Mouse (Mus musculus): ENCODE results near the gene Acp7. TPM values are rescaled to one million over a fixed set of nuclear protein-coding genes. Genes with fewer than 3 reads are reported as not detected.

Acp7 gene
- total and polyA plus RNA-seq, 2 experiments from 2014 or later = 0.22 to 2.6 TPM

GRCm38 (mm10) chr7:28593206-28594111 lies 37.7 kb downstream of the Acp7 start:
- no peaks in the 10 kb centered on the region for H3K36me3 ChIP-seq (ENCODE audit: insufficient read depth, low read length)
- no peaks in the 10 kb centered on the region for H3K9me3 ChIP-seq (ENCODE audit: low read length)
- no peak for TF ChIP-seq CTCF (IDR thresholded peaks at IDR 0.05)
- H3K4me3 ChIP-seq (ENCODE audit: low read depth, low read length) = no peak overlapping the region
- peaks cover 11% of the 10 kb centered on the region for H3K4me1 ChIP-seq (ENCODE audit: insufficient read depth, low read length)
- no peak for DNase-seq (ENCODE audit: low spot score)
- WGBS = 64% methylated on average over 14 of the region's 14 CpGs
- no peaks in the 10 kb centered on the region for H3K27me3 ChIP-seq (ENCODE audit: insufficient read depth, low read length)
- ATAC-seq (ENCODE audit: low FRiP score) = no peak
- H3K9ac ChIP-seq (replicated peaks; ENCODE audit: low read length, poor library complexity, severe bottlenecking) = no peak overlapping the region
- no peak overlapping the region for H3K27ac ChIP-seq (ENCODE audit: low read depth, low read length)
- no peak overlapping the region for H3K4me2 ChIP-seq (ENCODE audit: low read depth, low read length, poor library complexity, severe bottlenecking)

- Histone ChIP-seq H3K4me3 (ENCODE audit: low read depth, low read length) (no peak overlapping the region), H3K27ac (ENCODE audit: low read depth, low read length) (no peak overlapping the region), H3K4me1 (ENCODE audit: insufficient read depth, low read length) (peaks cover 9% of the 10 kb centered on the region), H3K9me3 (ENCODE audit: low read length) (no peaks in the 10 kb centered on the region), H3K4me2 (ENCODE audit: low read depth, low read length, poor library complexity, severe bottlenecking) (no peak overlapping the region), H3K27me3 (ENCODE audit: insufficient read depth, low read length) (no peaks in the 10 kb centered on the region), H3K9ac (replicated peaks; ENCODE audit: low read length, poor library complexity, severe bottlenecking) (no peak overlapping the region), H3K36me3 (ENCODE audit: insufficient read depth, low read length) (no peaks in the 10 kb centered on the region)
- WGBS = 69% methylated on average over 1 of the region's 1 CpGs
- no peak for TF ChIP-seq CTCF (IDR thresholded peaks at IDR 0.05)
- no peak for ATAC-seq (ENCODE audit: low FRiP score)
- DNase-seq (ENCODE audit: low spot score) = no peak
Measured at GRCm38 (mm10) chr7:28591862-28592261, 39.3 kb downstream of the Acp7 start.

DNA sequence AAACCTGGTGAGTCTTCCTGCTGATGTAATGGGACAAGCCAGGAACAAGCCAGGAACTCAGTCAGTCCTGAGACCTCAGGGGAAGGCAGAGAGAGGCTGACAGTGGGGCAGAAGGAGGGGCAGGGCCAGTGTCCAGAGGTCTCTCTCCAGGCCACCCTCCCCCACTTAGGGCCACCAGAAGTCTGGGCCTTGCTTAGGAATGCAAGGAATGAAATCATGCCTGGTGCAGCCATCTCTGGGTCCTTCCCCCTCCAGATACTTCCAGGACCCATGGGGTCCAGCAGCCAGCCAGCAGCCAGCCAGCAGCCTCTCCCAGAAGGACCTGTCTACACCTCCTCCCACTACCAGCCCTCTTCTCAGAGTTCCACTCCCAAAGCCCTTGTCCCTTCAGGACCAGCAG lies 43.5 kb downstream of the Acp7 start:
- DNase-seq (ENCODE audit: low spot score) = no peak
- no peak for ATAC-seq (ENCODE audit: low FRiP score)
- Histone ChIP-seq H3K9ac (replicated peaks; ENCODE audit: low read length, poor library complexity, severe bottlenecking) (no peak overlapping the region), H3K27ac (ENCODE audit: low read depth, low read length) (no peak overlapping the region), H3K4me3 (ENCODE audit: low read depth, low read length) (no peak overlapping the region), H3K9me3 (ENCODE audit: low read length) (no peaks in the 10 kb centered on the region), H3K36me3 (ENCODE audit: insufficient read depth, low read length) (no peaks in the 10 kb centered on the region), H3K4me1 (ENCODE audit: insufficient read depth, low read length) (no peaks in the 10 kb centered on the region), H3K27me3 (ENCODE audit: insufficient read depth, low read length) (no peaks in the 10 kb centered on the region), H3K4me2 (ENCODE audit: low read depth, low read length, poor library complexity, severe bottlenecking) (no peak overlapping the region)
- no peak for TF ChIP-seq CTCF (IDR thresholded peaks at IDR 0.05)

- ATAC-seq (ENCODE audit: low FRiP score) (no peak), DNase-seq (ENCODE audit: low spot score) (no peak)
- Histone ChIP-seq H3K9ac (replicated peaks; ENCODE audit: low read length, poor library complexity, severe bottlenecking) (no peak overlapping the region), H3K9me3 (ENCODE audit: low read length) (no peaks in the 10 kb centered on the region), H3K27ac (ENCODE audit: low read depth, low read length) (no peak overlapping the region), H3K4me3 (ENCODE audit: low read depth, low read length) (no peak overlapping the region), H3K36me3 (ENCODE audit: insufficient read depth, low read length) (no peaks in the 10 kb centered on the region), H3K4me2 (ENCODE audit: low read depth, low read length, poor library complexity, severe bottlenecking) (no peak overlapping the region), H3K27me3 (ENCODE audit: insufficient read depth, low read length) (no peaks in the 10 kb centered on the region), H3K4me1 (ENCODE audit: insufficient read depth, low read length) (no peaks in the 10 kb centered on the region)
- no peak for TF ChIP-seq CTCF (IDR thresholded peaks at IDR 0.05)
- WGBS = 51% methylated on average over 6 of the region's 6 CpGs
Measured at GRCm38 (mm10) chr7:28586663-28587411, 44.3 kb downstream of the Acp7 start.

DNA sequence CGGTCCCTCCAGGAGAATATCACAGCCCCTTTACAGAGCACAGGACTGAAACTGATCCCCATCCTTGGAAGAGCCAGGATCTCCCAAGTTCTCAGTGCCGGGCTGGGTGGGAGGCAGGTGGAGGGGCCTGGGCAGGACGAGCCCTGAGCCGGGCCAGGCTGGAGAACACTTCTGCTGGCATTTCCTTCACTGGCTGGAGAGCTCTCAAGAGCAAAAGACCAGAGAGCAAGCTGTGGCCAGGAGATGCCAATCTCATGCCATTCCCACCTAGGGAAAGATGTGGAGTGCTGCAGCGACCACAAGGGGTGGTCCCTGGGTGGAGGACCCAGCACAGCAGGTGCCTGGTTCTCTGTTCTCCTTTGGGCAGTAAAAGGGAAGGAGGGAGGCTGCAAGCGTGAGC lies 46.1 kb downstream of the Acp7 start:
- no peak overlapping the region for H3K4me2 ChIP-seq (ENCODE audit: low read depth, low read length, poor library complexity, severe bottlenecking)
- no peak for TF ChIP-seq CTCF (IDR thresholded peaks at IDR 0.05)
- no peak for ATAC-seq (ENCODE audit: low FRiP score)
- no peaks in the 10 kb centered on the region for H3K27me3 ChIP-seq (ENCODE audit: insufficient read depth, low read length)
- H3K4me1 ChIP-seq (ENCODE audit: insufficient read depth, low read length) = no peaks in the 10 kb centered on the region
- WGBS = 78% methylated on average over 6 of the region's 6 CpGs
- H3K9ac ChIP-seq (replicated peaks; ENCODE audit: low read length, poor library complexity, severe bottlenecking) = no peak overlapping the region
- no peaks in the 10 kb centered on the region for H3K36me3 ChIP-seq (ENCODE audit: insufficient read depth, low read length)
- DNase-seq (ENCODE audit: low spot score) = no peak
- H3K27ac ChIP-seq (ENCODE audit: low read depth, low read length) = no peak overlapping the region
- no peak overlapping the region for H3K4me3 ChIP-seq (ENCODE audit: low read depth, low read length)
- H3K9me3 ChIP-seq (ENCODE audit: low read length) = no peaks in the 10 kb centered on the region

DNA sequence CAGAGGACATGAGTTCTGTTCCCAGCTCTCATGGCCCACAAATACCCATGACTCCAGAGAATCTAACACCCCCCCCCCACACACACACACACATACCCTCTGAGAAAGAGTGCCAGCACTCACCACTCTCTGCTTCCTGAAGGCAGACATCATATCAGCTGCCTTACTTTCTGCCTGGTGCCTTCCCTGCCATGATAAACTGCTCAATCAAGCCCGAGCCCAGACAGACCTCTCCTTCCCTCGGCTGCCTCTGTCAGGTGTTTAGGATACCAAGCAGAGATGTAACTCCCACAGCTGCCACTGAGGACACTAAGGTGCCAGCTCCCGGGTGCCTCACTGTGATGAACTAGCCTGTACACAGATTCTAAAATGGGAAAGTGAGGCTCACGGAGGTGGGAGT lies 46.7 kb downstream of the Acp7 start:
- Histone ChIP-seq H3K27me3 (ENCODE audit: insufficient read depth, low read length) (no peaks in the 10 kb centered on the region), H3K4me3 (ENCODE audit: low read depth, low read length) (no peak overlapping the region), H3K9me3 (ENCODE audit: low read length) (no peaks in the 10 kb centered on the region), H3K9ac (replicated peaks; ENCODE audit: low read length, poor library complexity, severe bottlenecking) (no peak overlapping the region), H3K27ac (ENCODE audit: low read depth, low read length) (no peak overlapping the region), H3K36me3 (ENCODE audit: insufficient read depth, low read length) (no peaks in the 10 kb centered on the region), H3K4me2 (ENCODE audit: low read depth, low read length, poor library complexity, severe bottlenecking) (no peak overlapping the region), H3K4me1 (ENCODE audit: insufficient read depth, low read length) (no peaks in the 10 kb centered on the region)
- ATAC-seq (ENCODE audit: low FRiP score) (no peak), DNase-seq (ENCODE audit: low spot score) (no peak)
- TF ChIP-seq CTCF (IDR thresholded peaks at IDR 0.05) = no peak
- 82% methylated on average over 4 of the region's 4 CpGs for WGBS

Data from midbrain, postnatal 0 days (tissue).